Mouse (Mus musculus): Measurements from ENCODE around the gene Slc51b. TPM values are rescaled to one million over a fixed set of nuclear protein-coding genes. Genes with fewer than 3 reads are reported as not detected.

Slc51b gene
- polyA plus RNA-seq, 1 experiment = not detected

DNA sequence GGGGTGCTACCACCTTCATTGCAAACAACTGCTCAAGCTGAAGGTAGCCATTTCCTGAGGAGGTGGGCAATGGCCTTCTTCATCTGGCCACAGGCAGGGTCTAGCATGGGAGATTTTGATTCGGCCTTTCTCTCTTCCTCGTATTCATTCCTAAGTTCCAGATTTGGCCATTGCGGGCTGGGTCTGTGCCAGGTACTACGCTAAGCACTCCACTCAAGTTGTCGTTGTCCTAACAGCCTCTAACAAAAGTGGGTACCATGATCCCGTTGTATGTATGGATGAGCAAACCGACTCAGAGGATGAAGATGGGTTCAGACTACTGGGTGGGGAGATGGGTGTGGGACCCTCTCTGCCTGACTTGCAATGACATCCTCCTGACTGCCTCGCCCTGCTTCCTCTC lies 12.4 kb downstream of the Slc51b start:
- no peak overlapping the region for H3K4me3 ChIP-seq (ENCODE audit: insufficient read depth, poor library complexity, severe bottlenecking)
- TF ChIP-seq CTCF (IDR thresholded peaks at IDR 0.05; ENCODE audit: control insufficient read depth, insufficient read depth, insufficient read length) = no peak
- TF ChIP-seq MYOG (IDR thresholded peaks at IDR 0.05; ENCODE audit: control insufficient read depth, extremely low read depth, insufficient read length) = no peak
- H3K79me2 ChIP-seq (ENCODE audit: control insufficient read depth, insufficient read depth) = no peaks in the 10 kb centered on the region
- H3K36me3 ChIP-seq (ENCODE audit: control insufficient read depth, insufficient read depth) = no peaks in the 10 kb centered on the region
- no peak overlapping the region for H3ac ChIP-seq (ENCODE audit: control insufficient read depth, insufficient read length, low read depth)
- no peaks in the 10 kb centered on the region for H3K79me3 ChIP-seq (ENCODE audit: low read depth)
- H3K27me3 ChIP-seq (ENCODE audit: control insufficient read depth, insufficient read depth, insufficient read length) = no peaks in the 10 kb centered on the region

DNA sequence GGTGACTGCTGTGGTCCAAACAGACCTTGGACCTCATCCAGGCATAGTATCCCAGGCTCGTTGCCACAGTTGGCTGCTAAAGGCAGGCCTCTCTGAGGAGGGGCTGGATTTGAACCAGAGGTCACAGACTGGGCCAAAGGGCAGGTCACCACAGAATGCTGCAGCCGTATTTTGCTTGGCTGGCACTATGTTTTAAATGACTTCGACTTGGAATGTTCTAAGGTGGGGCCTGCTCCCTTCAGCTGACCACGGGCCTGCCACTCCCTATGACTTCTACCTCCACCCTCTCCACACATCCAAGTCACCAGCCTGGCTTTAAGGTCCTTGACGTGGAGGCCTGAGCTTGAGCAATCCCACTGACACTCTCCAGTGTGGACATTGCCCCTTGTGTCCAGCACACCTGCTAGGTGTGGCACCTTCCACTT lies 13.9 kb downstream of the Slc51b start:
- no peak overlapping the region for H3K4me3 ChIP-seq (ENCODE audit: insufficient read depth, poor library complexity, severe bottlenecking)
- TF ChIP-seq CTCF (IDR thresholded peaks at IDR 0.05; ENCODE audit: control insufficient read depth, insufficient read depth, insufficient read length) (no peak), CEBPB (IDR thresholded peaks at IDR 0.05; ENCODE audit: low read depth) (peak; percentile 16)
- no peaks in the 10 kb centered on the region for H3K79me3 ChIP-seq (ENCODE audit: low read depth)
- no peaks in the 10 kb centered on the region for H3K36me3 ChIP-seq (ENCODE audit: control insufficient read depth, insufficient read depth)
- H3K27me3 ChIP-seq (ENCODE audit: control insufficient read depth, insufficient read depth, insufficient read length) = no peaks in the 10 kb centered on the region
- H3ac ChIP-seq (ENCODE audit: control insufficient read depth, insufficient read length, low read depth) = no peak overlapping the region
- no peaks in the 10 kb centered on the region for H3K79me2 ChIP-seq (ENCODE audit: control insufficient read depth, insufficient read depth)

GRCm38 (mm10) chr9:65407861-65408260 lies 14.9 kb downstream of the Slc51b start:
- Histone ChIP-seq H3K79me2 (ENCODE audit: control insufficient read depth, insufficient read depth) (no peaks in the 10 kb centered on the region), H3ac (ENCODE audit: control insufficient read depth, insufficient read length, low read depth) (no peak overlapping the region), H3K79me3 (ENCODE audit: low read depth) (no peaks in the 10 kb centered on the region), H3K36me3 (ENCODE audit: control insufficient read depth, insufficient read depth) (no peaks in the 10 kb centered on the region), H3K4me3 (ENCODE audit: insufficient read depth, poor library complexity, severe bottlenecking) (no peak overlapping the region), H3K27me3 (ENCODE audit: control insufficient read depth, insufficient read depth, insufficient read length) (no peaks in the 10 kb centered on the region)
- TF ChIP-seq MAX (IDR thresholded peaks at IDR 0.05) (no peak), MYOD1 (IDR thresholded peaks at IDR 0.05; ENCODE audit: control insufficient read depth, insufficient read length, low read depth) (no peak)

DNA sequence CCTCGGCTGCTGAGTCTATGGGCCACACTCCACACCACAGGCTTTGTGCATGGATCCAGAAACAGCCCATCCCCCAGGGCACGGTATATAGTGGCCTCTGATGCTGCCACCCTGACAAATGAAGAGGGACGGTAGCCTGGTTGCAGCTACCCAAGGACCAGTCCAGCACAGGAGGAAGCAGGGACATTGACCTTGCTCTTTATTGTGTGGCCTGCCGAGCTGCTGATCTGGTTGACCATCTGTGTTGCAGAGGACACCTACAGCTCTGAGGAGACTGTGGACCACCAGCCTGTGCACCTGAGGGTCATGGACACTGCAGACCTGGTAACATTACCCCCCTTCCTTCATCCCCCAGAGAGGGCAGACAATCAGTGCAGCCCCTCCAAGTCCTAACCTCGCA lies 15.4 kb downstream of the Slc51b start:
- Histone ChIP-seq H3ac (ENCODE audit: control insufficient read depth, insufficient read length, low read depth) (no peak overlapping the region), H3K79me3 (ENCODE audit: low read depth) (no peaks in the 10 kb centered on the region), H3K4me3 (ENCODE audit: insufficient read depth, poor library complexity, severe bottlenecking) (no peak overlapping the region), H3K79me2 (ENCODE audit: control insufficient read depth, insufficient read depth) (no peaks in the 10 kb centered on the region), H3K27me3 (ENCODE audit: control insufficient read depth, insufficient read depth, insufficient read length) (no peaks in the 10 kb centered on the region), H3K36me3 (ENCODE audit: control insufficient read depth, insufficient read depth) (no peaks in the 10 kb centered on the region)
- TF ChIP-seq USF1 (IDR thresholded peaks at IDR 0.05; ENCODE audit: low read depth) (no peak), MYOD1 (IDR thresholded peaks at IDR 0.05; ENCODE audit: control insufficient read depth, insufficient read length, low read depth) (no peak), MYOG (IDR thresholded peaks at IDR 0.05; ENCODE audit: control insufficient read depth, extremely low read depth, insufficient read length) (no peak), CEBPB (IDR thresholded peaks at IDR 0.05; ENCODE audit: low read depth) (no peak), FOSL1 (IDR thresholded peaks at IDR 0.05; ENCODE audit: insufficient read depth, low read length, poor library complexity, severe bottlenecking) (no peak), CTCF (IDR thresholded peaks at IDR 0.05; ENCODE audit: control insufficient read depth, insufficient read depth, insufficient read length) (no peak), MAX (IDR thresholded peaks at IDR 0.05) (no peak)

DNA sequence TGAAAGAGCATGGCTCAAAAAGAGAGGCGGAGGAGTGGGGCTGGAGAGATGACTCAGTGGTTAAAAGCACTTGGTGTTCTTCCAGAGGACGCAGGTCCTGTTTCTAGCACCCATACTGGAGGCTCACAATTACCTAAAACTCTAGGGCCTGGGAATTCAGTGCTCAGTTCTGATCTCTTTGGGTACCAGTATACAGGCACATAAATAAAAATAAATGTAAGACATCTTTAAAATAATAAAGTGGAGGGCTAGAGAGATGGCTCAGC lies 17.6 kb downstream of the Slc51b start:
- no peaks in the 10 kb centered on the region for H3K79me3 ChIP-seq (ENCODE audit: low read depth)
- no peaks in the 10 kb centered on the region for H3K36me3 ChIP-seq (ENCODE audit: control insufficient read depth, insufficient read depth)
- H3K79me2 ChIP-seq (ENCODE audit: control insufficient read depth, insufficient read depth) = no peaks in the 10 kb centered on the region
- no peak overlapping the region for H3K4me3 ChIP-seq (ENCODE audit: insufficient read depth, poor library complexity, severe bottlenecking)
- no peaks in the 10 kb centered on the region for H3K27me3 ChIP-seq (ENCODE audit: control insufficient read depth, insufficient read depth, insufficient read length)
- TF ChIP-seq MYOD1 (IDR thresholded peaks at IDR 0.05; ENCODE audit: control insufficient read depth, insufficient read length, low read depth) = no peak
- TF ChIP-seq MYOG (IDR thresholded peaks at IDR 0.05; ENCODE audit: control insufficient read depth, extremely low read depth, insufficient read length) = no peak
- no peak for TF ChIP-seq USF1 (IDR thresholded peaks at IDR 0.05; ENCODE audit: low read depth)
- TF ChIP-seq FOSL1 (IDR thresholded peaks at IDR 0.05; ENCODE audit: insufficient read depth, low read length, poor library complexity, severe bottlenecking) = no peak
- no peak for TF ChIP-seq CTCF (IDR thresholded peaks at IDR 0.05; ENCODE audit: control insufficient read depth, insufficient read depth, insufficient read length)
- TF ChIP-seq CEBPB (IDR thresholded peaks at IDR 0.05; ENCODE audit: low read depth) = no peak
- TF ChIP-seq MAX (IDR thresholded peaks at IDR 0.05) = no peak
- H3ac ChIP-seq (ENCODE audit: control insufficient read depth, insufficient read length, low read depth) = no peak overlapping the region

- Histone ChIP-seq H3K4me3 (ENCODE audit: insufficient read depth, poor library complexity, severe bottlenecking) (no peak overlapping the region), H3K79me2 (ENCODE audit: control insufficient read depth, insufficient read depth) (no peaks in the 10 kb centered on the region)
- TF ChIP-seq USF1 (IDR thresholded peaks at IDR 0.05; ENCODE audit: low read depth) = no peak
- TF ChIP-seq FOSL1 (IDR thresholded peaks at IDR 0.05; ENCODE audit: insufficient read depth, low read length, poor library complexity, severe bottlenecking) = no peak
- TF ChIP-seq CTCF (IDR thresholded peaks at IDR 0.05; ENCODE audit: control insufficient read depth, insufficient read depth, insufficient read length) = no peak
- TF ChIP-seq MYOG (IDR thresholded peaks at IDR 0.05; ENCODE audit: control insufficient read depth, extremely low read depth, insufficient read length) = no peak
- no peak for TF ChIP-seq MAX (IDR thresholded peaks at IDR 0.05)
- no peak for TF ChIP-seq MYOD1 (IDR thresholded peaks at IDR 0.05; ENCODE audit: control insufficient read depth, insufficient read length, low read depth)
- no peak for TF ChIP-seq CEBPB (IDR thresholded peaks at IDR 0.05; ENCODE audit: low read depth)
Observed at GRCm38 (mm10) chr9:65404331-65405183, 18.2 kb downstream of the Slc51b start.

More at GRCm38 (mm10) chr9:65404331-65405183, 18.2 kb downstream of the Slc51b start:
- Histone ChIP-seq H3ac (ENCODE audit: control insufficient read depth, insufficient read length, low read depth) (no peak overlapping the region), H3K27me3 (ENCODE audit: control insufficient read depth, insufficient read depth, insufficient read length) (no peaks in the 10 kb centered on the region), H3K36me3 (ENCODE audit: control insufficient read depth, insufficient read depth) (no peaks in the 10 kb centered on the region), H3K79me3 (ENCODE audit: low read depth) (no peaks in the 10 kb centered on the region)
